Mouse (Mus musculus) testis, adult 2 months (tissue): ENCODE measurements around the gene Atp1a2. TPM values are rescaled to one million over a fixed set of nuclear protein-coding genes. Genes with fewer than 3 reads are reported as not detected.

Source experiments
- H3K27ac ChIP-seq: fragments of 200-500 bp; 2 replicates; pipeline ENCODE4 v1.5.1; 2012; ENCODE audit warnings: low read depth, low read length; ENCODE audit not compliant: control insufficient read depth, insufficient read depth
- H3K27me3 ChIP-seq: fragments of 200-500 bp; 2 replicates; pipeline ENCODE4 v1.6.1; 2012; ENCODE audit warnings: mild to moderate bottlenecking, low read length, moderate library complexity; ENCODE audit not compliant: control insufficient read depth, insufficient read depth
- H3K36me3 ChIP-seq: fragments of 200-500 bp; 2 replicates; pipeline ENCODE4 v1.6.1; 2012; ENCODE audit warnings: mild to moderate bottlenecking, low read length; ENCODE audit not compliant: control insufficient read depth, insufficient read depth
- H3K4me1 ChIP-seq: fragments of 200-500 bp; 2 replicates; pipeline ENCODE4 v1.6.1; 2012; ENCODE audit warnings: low read length; ENCODE audit not compliant: control insufficient read depth, insufficient read depth
- H3K4me3 ChIP-seq: fragments of 200-500 bp; 2 replicates; pipeline ENCODE4 v1.5.1; 2012; ENCODE audit warnings: low read depth, mild to moderate bottlenecking, low read length, moderate library complexity, mixed read lengths; ENCODE audit not compliant: control insufficient read depth
- CTCF ChIP-seq: fragments of 200-500 bp; IDR thresholded peaks from 2 replicates; pipeline ENCODE4 v1.5.1; 2012; ENCODE audit warnings: low read depth, mild to moderate bottlenecking, inconsistent platforms, low read length, moderate library complexity; ENCODE audit not compliant: control insufficient read depth, insufficient read depth, insufficient replicate concordance
- POLR2A ChIP-seq: fragments of 200-500 bp; IDR thresholded peaks from 2 replicates; pipeline ENCODE4 v1.6.1; 2012; ENCODE audit warnings: low read depth, mild to moderate bottlenecking, inconsistent platforms, low read length, moderate library complexity; ENCODE audit not compliant: control insufficient read depth
- polyA plus RNA-seq: library from polyadenylated mRNA; depleted of rRNA; stranded (reverse); fragments of >200 nt; gene quantifications from 2 replicates; pipeline ENCODE4 v1.2.3, GENCODE M21; 2012; rRNA removed

Atp1a2 gene
- polyA plus RNA-seq, 1 experiment: 17.3 TPM

GRCm38 (mm10) chr1:172240945-172241708 is 56.7 kb downstream of the Atp1a2 start:
- no peak for TF ChIP-seq POLR2A
- TF ChIP-seq CTCF: no peak
- no peaks in the 10 kb centered on the region for H3K27me3 ChIP-seq
- H3K27ac ChIP-seq: no peak overlapping the region
- H3K36me3 ChIP-seq: no peaks in the 10 kb centered on the region
- no peak overlapping the region for H3K4me3 ChIP-seq
- peaks cover 5% of the 10 kb centered on the region for H3K4me1 ChIP-seq

GRCm38 (mm10) chr1:172229215-172229614 is 68.6 kb downstream of the Atp1a2 start:
- Histone ChIP-seq H3K36me3 (no peaks in the 10 kb centered on the region), H3K27me3 (no peaks in the 10 kb centered on the region), H3K4me3 (no peak overlapping the region), H3K4me1 (no peaks in the 10 kb centered on the region), H3K27ac (no peak overlapping the region)
- TF ChIP-seq POLR2A (no peak), CTCF (no peak)

- Histone ChIP-seq H3K27me3 (no peaks in the 10 kb centered on the region), H3K36me3 (no peaks in the 10 kb centered on the region), H3K4me3 (no peak overlapping the region), H3K27ac (no peak overlapping the region), H3K4me1 (no peaks in the 10 kb centered on the region)
- TF ChIP-seq POLR2A (no peak), CTCF (no peak)
These were observed 69.7 kb downstream of the Atp1a2 start for GRCm38 (mm10) chr1:172228209-172228608.

Other genes with a start within 250 kb of the Atp1a2 start
- gene Nhlh1, start 240.5 kb downstream of the Atp1a2 start, polyA plus RNA-seq: 0.24 and 0.33 TPM in 2 replicates
- gene Copa, start 215.5 kb downstream of the Atp1a2 start, polyA plus RNA-seq: 28.1 and 33.1 TPM in 2 replicates
- gene Ncstn, start 215.3 kb downstream of the Atp1a2 start, polyA plus RNA-seq: 60.5 and 77.9 TPM in 2 replicates
- gene Pex19, start 171.3 kb downstream of the Atp1a2 start, polyA plus RNA-seq: 22.3 and 25.8 TPM in 2 replicates
- gene Dcaf8, start 150.0 kb downstream of the Atp1a2 start, polyA plus RNA-seq: 53.2 and 55.6 TPM in 2 replicates
- 15.8 and 17.5 TPM in 2 replicates for gene Pea15a, start 91.3 kb downstream of the Atp1a2 start, polyA plus RNA-seq
- 15.0 and 15.8 TPM in 2 replicates for gene Casq1, start 78.2 kb downstream of the Atp1a2 start, polyA plus RNA-seq
- 322 and 331 TPM in 2 replicates for gene Atp1a4, start 39.6 kb downstream of the Atp1a2 start, polyA plus RNA-seq
- 43.9 and 52.2 TPM in 2 replicates for gene Igsf8, start 36.4 kb downstream of the Atp1a2 start, polyA plus RNA-seq
- gene Kcnj9, start 31.3 kb upstream of the Atp1a2 start, polyA plus RNA-seq: 40.4 and 41.2 TPM in 2 replicates
- gene Kcnj10, start 43.1 kb upstream of the Atp1a2 start, polyA plus RNA-seq: 0.06 TPM in 2 replicates
- 3.8 and 4.0 TPM in 2 replicates for gene Pigm, start 78.5 kb upstream of the Atp1a2 start, polyA plus RNA-seq
- 9.8 and 13.1 TPM in 2 replicates for gene Slamf9, start 177.3 kb upstream of the Atp1a2 start, polyA plus RNA-seq
- 66.1 and 68.5 TPM in 2 replicates for gene Igsf9, start 183.7 kb upstream of the Atp1a2 start, polyA plus RNA-seq
- 7.6 and 16.5 TPM in 2 replicates for gene Tagln2, start 202.0 kb upstream of the Atp1a2 start, polyA plus RNA-seq
- gene Cfap45, start 222.7 kb upstream of the Atp1a2 start, polyA plus RNA-seq: 302 and 305 TPM in 2 replicates